Mouse (Mus musculus) lung, adult 2 months (tissue): ENCODE measurements around the gene Tbxas1. TPM values are rescaled to one million over a fixed set of nuclear protein-coding genes. Genes with fewer than 3 reads are reported as not detected.

Experiments
- DNase-seq: peaks from one replicate; pipeline ENCODE4 v3.0.0; 2022
- H3K4me1 ChIP-seq: fragments of 200-500 bp; 2 replicates; pipeline ENCODE4 v1.6.1; 2011; ENCODE audit warnings: low read length; ENCODE audit not compliant: control insufficient read depth, insufficient read depth
- H3K4me3 ChIP-seq: fragments of 200-500 bp; replicated peaks from 2 replicates; pipeline ENCODE3; 2011; ENCODE audit warnings: low read depth, mild to moderate bottlenecking, control low read depth, low read length; ENCODE audit errors: extremely low read depth
- CTCF ChIP-seq: fragments of 200-500 bp; IDR thresholded peaks from 2 replicates; pipeline ENCODE4 v1.5.1; 2011; ENCODE audit warnings: mild to moderate bottlenecking, low read length, control low read depth; ENCODE audit not compliant: insufficient read depth
- POLR2A ChIP-seq: fragments of 200-500 bp; IDR thresholded peaks from 2 replicates; pipeline ENCODE4 v1.6.1; 2011; ENCODE audit warnings: low read depth, mild to moderate bottlenecking, control low read depth, low read length, borderline replicate concordance; ENCODE audit errors: extremely low read depth
- WGBS: fragments of 180-500 bp; shearing (Covaris S2); methylation state at CpG from one replicate; pipeline ENCODE4 v1.1.7; 2018; 5-methylcytosine and 5-hydroxymethylcytosine counted together
- polyA plus RNA-seq: library from polyadenylated mRNA; depleted of rRNA; stranded (reverse); fragments of >200 nt; gene quantifications from 2 replicates; pipeline ENCODE4 v1.2.3, GENCODE M21; 2012

The Tbxas1 gene
- polyA plus RNA-seq, 1 experiment: 9.1 TPM

DNA sequence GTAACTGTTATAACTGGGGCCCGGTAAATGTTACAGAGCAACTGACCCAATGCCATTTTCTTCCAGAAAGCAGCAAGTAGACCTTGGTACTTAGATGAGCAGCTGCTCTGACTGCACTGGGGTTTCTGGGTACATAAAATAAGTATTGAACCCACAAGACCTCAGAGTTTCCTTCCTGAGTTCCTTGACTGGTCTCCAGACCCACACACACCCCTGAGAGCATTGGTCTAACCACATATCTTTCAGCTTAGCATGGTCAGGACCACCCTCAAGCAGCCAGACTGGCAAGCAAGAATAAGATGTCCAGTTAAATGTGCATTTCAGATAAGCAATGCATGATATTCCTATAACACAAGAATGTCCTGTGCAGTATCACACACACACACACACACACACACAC lies 182.0 kb downstream of the Tbxas1 start:
- TF ChIP-seq POLR2A (no peak), CTCF (no peak)
- 75% methylated on average over 1 of the region's 1 CpGs for WGBS
- no peak overlapping the region for H3K4me3 ChIP-seq
- no peak for DNase-seq
- H3K4me1 ChIP-seq: peaks cover 18% of the 10 kb centered on the region

DNA sequence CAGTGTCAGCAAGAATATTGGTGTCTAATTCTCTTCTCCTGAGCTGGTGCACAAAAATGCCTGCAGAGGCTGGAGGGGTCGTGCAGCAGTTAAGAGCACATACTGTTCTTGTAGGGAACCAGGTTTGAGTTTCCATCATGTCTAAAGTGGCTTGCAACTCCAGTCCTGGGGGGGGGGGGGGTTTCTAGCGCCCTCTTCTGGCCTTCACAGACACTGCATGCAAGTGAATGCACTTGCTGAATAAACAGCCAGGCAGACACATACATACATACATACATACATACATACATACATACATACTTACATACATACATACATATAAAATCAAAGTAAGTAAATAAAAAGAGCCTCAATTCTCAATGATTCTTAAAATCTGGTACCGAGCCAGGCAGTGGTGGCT lies 183.2 kb downstream of the Tbxas1 start:
- TF ChIP-seq CTCF (no peak), POLR2A (no peak)
- no peak overlapping the region for H3K4me3 ChIP-seq
- WGBS: 58% methylated on average over 3 of the region's 3 CpGs
- no peak for DNase-seq
- peaks cover 18% of the 10 kb centered on the region for H3K4me1 ChIP-seq

DNA sequence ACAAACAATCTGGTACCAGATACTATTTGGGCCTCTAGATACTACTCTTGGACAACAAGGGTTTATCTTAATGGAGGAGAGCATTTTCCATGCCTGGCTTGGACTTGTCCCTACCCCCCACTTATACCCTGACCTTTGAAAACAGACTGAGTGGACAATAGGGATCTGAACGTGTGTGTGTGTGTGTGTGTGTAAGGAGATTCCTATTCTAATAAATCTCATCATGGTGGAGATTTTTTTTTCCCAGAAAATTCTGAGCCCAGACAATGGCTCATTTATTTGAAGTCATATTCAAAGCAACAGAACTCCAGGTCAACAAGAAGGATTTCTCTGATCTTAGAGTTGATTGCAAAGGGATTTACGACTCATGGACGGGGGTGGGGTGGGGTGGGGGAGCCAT lies 183.7 kb downstream of the Tbxas1 start:
- TF ChIP-seq POLR2A: no peak
- TF ChIP-seq CTCF: no peak
- peaks cover 18% of the 10 kb centered on the region for H3K4me1 ChIP-seq
- DNase-seq: no peak
- WGBS: 33% methylated on average over 3 of the region's 3 CpGs
- H3K4me3 ChIP-seq: no peak overlapping the region

DNA sequence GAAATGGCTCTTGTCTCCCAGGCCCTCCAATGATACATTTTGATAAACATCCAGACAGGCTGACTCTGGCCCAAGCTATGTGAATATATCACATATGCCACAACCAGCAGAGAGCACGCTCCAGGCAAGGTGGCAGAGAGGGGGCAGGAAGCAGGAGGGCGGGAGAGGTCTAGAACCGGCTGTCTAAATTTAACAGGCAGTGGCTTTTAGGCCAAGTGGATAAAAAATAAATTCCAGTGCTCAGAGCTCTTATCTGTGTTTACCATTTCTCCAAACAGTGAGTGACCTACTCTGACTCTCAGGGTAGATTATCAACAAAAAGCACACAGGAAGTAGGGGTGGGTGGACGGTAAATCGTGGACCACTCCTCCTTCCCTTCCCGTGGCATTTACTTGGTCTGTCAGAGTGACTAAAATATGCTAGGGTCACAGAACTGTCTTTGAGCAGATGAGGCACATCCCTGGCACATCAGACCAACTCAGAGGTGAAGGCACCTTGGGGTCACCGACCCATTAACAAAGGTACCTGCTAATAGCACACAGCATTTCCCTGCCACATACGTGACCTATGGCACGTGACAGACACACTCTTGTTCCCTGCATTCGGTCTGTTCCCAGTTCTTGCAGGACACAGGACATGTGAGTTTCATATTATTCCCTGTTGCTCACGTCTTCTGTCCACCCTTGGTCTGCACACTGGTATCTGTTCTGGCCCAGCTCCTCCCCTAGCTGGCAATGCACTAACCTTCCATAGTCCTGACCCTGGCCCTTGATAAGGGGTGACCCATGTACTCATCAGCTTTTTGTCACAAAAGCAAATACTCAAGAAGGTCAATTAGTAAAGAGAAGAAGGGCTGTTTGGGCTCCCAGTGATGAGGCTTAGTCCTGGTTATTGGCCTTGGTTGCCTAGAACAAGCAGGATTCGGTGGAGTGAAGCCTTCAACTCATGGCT lies 184.6 kb downstream of the Tbxas1 start:
- no peak for TF ChIP-seq POLR2A
- TF ChIP-seq CTCF: no peak
- DNase-seq: peak; percentile 59
- 25% methylated on average over 12 of the region's 12 CpGs for WGBS
- Histone ChIP-seq H3K4me3 (no peak overlapping the region), H3K4me1 (peaks cover 18% of the 10 kb centered on the region)

DNA sequence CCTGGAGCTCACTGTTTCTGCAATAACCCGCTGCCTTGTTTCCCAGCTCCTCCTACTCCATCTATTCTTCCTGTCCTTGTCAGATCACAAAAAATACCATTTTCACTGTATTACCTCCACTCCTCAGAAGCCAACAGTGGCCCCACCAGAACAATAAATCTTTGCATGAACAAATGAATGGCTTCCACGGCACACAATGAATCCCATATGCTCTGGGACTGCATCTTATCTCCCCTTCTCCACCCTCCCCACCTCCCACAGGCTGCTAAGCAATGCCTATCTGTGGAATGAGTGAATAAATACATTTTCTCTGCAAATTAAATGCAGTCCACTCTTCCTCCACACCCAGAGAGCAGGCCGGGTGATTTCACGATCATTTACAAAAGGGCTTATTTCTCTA lies 186.0 kb downstream of the Tbxas1 start:
- 69% methylated on average over 4 of the region's 4 CpGs for WGBS

DNA sequence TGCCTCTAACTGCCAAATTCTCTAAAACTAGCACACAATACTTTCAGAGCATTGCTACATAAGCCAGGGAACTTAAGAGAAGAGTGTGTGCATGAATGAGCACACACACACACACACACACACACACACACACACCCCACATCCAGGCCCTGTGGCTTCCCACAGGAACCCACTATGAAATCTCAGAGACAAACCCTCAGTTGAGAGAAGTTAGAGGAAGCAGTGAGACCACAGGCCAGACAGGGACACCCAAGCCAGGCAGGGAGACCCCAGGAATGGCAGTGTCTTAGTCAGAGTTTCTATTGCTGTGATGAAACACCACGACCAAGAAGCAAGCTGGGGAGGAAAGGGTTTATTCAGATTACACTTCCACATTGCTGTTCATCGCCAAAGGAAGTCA lies 188.3 kb downstream of the Tbxas1 start:
- H3K4me1 ChIP-seq: peaks cover 15% of the 10 kb centered on the region
- WGBS: 54% methylated on average over 2 of the region's 2 CpGs
- TF ChIP-seq POLR2A (no peak), CTCF (no peak)
- no peak for DNase-seq
- H3K4me3 ChIP-seq: no peak overlapping the region

More for the DNA sequence above, 186.0 kb downstream of the Tbxas1 start:
- H3K4me1 ChIP-seq: peaks cover 12% of the 10 kb centered on the region
- no peak for DNase-seq
- no peak overlapping the region for H3K4me3 ChIP-seq
- TF ChIP-seq CTCF (no peak), POLR2A (no peak)

DNA sequence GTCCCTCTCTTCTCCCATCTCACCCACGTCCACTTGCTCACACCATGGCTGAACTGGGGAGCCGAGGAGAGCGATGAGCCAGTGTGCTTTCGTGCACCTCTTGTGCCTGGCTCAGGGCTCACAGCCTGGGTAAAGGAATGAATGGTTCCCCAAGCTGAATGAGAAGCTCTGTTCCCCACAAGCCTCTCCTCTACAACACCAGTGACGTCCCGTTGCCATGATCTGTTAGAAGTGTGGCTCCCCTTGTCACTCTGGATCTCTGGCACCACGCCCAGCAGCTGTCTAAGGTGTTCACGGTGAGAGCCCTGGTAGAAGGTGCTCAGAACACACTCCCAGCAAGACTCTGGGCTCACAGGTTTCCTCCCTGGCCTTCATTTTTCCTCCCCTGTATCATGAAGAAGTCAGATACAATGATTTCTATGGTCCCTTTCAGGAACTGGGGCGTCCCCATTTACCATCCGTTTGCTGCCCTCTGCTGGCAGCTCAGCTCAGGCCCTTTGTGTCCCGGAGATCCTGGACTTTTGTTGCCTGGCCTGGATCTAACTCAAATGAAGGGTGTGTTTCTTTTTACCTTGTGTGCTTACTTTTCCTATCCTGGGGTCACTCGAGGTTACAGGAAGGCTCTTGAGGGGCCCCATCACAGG lies 191.9 kb downstream of the Tbxas1 start:
- no peak overlapping the region for H3K4me3 ChIP-seq
- peak; percentile 78 for DNase-seq
- WGBS: 40% methylated on average over 12 of the region's 12 CpGs
- peaks cover 4% of the 10 kb centered on the region; the same call in 1 of the 2 replicates for H3K4me1 ChIP-seq
- TF ChIP-seq POLR2A (no peak), CTCF (peak; percentile 91)

DNA sequence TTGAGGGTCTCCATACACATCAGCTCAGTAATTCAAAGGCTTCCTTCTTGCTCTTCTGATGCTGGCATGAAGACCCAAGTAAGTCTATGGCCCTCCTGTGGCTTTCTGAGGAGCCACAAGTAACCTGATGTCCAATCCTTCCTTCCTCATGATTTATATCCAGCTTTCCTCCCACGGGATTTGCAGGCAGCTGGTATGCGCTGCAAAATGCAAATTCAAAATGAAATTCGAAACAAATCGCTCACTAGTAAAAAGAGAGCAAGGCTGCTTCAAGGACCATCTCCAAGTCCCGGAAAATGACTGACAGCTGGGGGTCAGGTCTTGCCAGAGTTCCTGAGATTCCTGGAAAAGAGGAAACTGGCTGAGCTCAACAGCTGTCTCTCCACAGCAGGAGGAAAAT lies 197.5 kb downstream of the Tbxas1 start:
- no peak for TF ChIP-seq CTCF
- no peak for TF ChIP-seq POLR2A
- no peak overlapping the region for H3K4me3 ChIP-seq
- WGBS: 51% methylated on average over 5 of the region's 5 CpGs
- no peaks in the 10 kb centered on the region for H3K4me1 ChIP-seq
- DNase-seq: no peak

DNA sequence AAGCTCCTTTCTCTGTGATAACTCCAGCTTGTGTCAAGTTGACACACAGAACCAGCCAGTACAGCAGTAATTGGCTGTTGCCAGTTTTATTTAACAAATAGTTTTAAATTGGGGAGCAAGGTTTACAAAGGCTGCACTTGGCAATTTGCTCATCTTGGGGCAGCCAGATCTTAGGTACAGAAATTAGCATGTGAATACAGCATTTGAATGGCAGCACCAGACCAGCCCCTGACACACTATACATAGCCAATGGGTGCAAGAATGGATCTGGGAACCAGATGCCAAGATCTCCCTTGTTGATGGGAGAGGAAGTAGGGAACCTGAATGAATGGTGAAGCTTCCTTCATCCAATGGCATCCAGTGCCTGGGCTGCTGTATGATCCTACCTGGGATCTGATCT lies 199.0 kb downstream of the Tbxas1 start:
- no peak for DNase-seq
- Histone ChIP-seq H3K4me3 (no peak overlapping the region), H3K4me1 (no peaks in the 10 kb centered on the region)
- no peak for TF ChIP-seq POLR2A

DNA sequence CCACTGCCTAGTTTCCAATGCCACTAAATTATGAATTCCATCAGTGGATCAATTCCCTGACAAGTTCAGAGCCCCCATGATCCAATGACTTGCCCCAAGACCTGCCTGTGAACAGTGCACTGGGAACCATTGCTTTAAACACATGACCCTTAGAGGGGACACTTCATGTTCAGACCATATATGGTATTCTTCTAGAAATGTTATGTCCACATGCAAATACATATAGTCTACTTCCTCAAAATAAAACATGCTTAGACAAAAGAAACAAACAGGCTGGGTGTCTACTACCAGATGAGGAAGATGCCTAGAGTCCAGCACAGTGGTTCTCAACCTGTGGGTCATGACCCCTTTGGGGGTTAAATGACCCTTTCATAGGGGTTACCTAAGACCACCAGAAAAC lies 201.3 kb downstream of the Tbxas1 start:
- DNase-seq: no peak
- no peaks in the 10 kb centered on the region for H3K4me1 ChIP-seq
- no peak overlapping the region for H3K4me3 ChIP-seq
- TF ChIP-seq CTCF (no peak), POLR2A (no peak)

DNA sequence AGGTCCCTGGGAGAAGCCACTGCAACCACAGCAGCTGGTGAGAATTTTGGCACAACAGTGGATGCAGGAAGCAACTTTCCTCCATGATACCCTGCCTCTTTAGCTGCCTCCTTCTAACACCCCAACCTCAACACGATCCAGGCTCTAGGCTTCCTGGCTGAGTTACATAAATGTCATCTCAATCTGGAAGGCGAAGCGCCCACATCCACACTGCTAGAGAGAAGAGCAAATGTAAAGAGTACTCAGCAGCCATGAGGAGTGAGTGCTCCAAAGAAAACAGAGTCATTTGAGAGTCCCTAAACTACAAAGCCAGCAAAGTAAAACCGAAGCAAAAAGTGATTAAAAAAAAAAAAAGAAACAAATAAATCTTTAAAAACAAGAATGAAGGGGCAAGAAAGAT lies 229.4 kb downstream of the Tbxas1 start:
- WGBS: 73% methylated on average over 4 of the region's 4 CpGs
- Histone ChIP-seq H3K4me3 (no peak overlapping the region), H3K4me1 (no peaks in the 10 kb centered on the region)
- no peak for DNase-seq
- no peak for TF ChIP-seq POLR2A
- no peak for TF ChIP-seq CTCF
